Mouse (Mus musculus): Measurements from ENCODE around the gene Ephb4.

DNA sequence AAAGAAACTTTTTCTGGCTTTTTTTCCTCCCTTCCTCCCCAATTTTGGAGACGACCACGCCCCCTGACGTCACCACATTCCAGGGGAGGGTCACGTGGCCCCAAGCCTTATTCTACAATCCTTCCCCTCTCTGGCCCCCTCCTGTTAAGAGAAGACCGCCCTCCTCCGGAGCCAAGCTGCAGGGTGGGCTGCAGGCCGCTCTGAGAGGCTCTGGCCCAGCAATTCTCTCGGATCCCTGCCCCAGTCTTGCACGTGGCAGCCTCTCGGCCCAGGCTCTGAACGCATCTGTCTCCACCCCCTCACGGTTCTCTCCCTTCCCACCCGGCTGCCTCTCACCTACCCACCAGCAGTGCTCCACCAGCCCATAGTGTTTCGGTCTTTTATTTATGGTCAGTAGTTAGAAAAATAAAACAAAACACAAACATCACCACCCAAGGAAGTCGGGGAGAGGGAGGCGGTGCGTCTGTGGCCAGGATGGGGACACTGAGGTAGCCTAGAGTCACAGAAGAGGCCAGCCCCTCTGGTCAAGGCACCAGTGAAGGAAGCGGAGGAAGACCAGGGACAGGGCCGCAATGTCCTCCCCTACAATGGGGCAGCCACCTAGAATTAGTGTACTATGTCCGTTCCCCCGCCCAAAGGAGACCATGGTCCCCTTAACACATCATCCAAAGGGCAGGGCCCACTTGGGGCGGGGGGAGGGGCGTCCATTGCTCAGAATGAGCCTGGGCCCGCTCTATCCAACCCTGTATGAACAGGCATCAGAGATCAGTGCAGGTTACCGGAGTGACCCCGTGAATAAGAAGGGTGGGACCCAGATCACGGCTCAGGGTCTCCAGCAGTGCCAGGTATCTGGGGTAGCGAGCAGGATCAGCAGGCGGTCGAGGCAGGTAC lies 35.5 kb upstream of the Ephb4 start, which contains the start of gene Trip6:
- TF ChIP-seq CTCF (IDR thresholded peaks at IDR 0.05; ENCODE audit: low read depth, low read length) = no peak
- TF ChIP-seq GATA2 (IDR thresholded peaks at IDR 0.05; ENCODE audit: borderline replicate concordance, low read depth, low read length) = no peak
- TF ChIP-seq POLR2AphosphoS5 (IDR thresholded peaks at IDR 0.05; ENCODE audit: insufficient replicate concordance, low read depth, low read length) = no peak
- no peak for TF ChIP-seq GATA1 (IDR thresholded peaks at IDR 0.05; ENCODE audit: borderline replicate concordance, low read length)
- TF ChIP-seq TAL1 (conservative IDR thresholded peaks at IDR 0.05; ENCODE audit: low read depth, low read length) = no peak

Data from G1E (cell line).